Mouse (Mus musculus): ENCODE measurements around the gene Tfap2b. TPM values are rescaled to one million over a fixed set of nuclear protein-coding genes. Genes with fewer than 3 reads are reported as not detected.

The Tfap2b gene
- 6.7 and 19.7 TPM in 2 replicates for polyA plus RNA-seq (2016; fragmentation: Nextera tagmentation; extraction: Ambion mirVana)

DNA sequence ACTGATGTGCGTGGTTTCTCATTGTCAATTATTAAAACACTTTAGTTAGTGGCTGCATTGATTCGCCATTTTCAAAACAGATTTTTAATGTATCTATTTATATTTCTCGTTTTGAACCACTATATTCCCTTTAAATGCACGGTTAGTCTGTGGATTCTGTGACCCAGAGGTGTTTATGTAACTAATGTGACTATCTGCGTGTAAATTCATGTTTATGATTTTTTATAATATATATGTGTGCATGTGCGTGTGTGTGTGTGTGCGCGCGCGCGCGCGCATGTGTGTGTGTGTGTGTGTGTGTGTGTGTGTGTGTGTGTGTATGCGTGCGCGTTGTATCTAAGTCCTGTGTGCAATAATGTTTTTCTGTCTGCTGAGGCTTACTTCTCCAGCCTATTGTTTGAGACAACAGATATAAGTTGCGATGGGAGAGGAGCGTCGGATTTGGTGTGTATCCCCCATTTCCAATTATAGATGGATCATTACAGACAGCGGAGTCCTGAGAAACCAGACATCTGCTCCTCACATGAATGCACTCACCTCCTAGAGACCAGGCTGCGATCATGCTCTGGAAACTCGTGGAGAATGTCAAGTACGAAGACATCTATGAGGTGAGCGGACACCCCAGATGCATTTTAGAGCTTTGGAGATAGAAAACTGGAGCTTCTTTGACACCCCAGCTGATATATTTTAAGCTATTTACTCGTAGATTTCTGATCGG is at the start of gene Tfap2b:
Gene Tfap2b (plus strand): TSS at position 274 of the 718 bp plus-strand sequence.
- peak within 1 kb of the TSS; percentile 81 for H3K27ac ChIP-seq
- peak; percentile 49 for DNase-seq (ENCODE audit: low spot score)

DNA sequence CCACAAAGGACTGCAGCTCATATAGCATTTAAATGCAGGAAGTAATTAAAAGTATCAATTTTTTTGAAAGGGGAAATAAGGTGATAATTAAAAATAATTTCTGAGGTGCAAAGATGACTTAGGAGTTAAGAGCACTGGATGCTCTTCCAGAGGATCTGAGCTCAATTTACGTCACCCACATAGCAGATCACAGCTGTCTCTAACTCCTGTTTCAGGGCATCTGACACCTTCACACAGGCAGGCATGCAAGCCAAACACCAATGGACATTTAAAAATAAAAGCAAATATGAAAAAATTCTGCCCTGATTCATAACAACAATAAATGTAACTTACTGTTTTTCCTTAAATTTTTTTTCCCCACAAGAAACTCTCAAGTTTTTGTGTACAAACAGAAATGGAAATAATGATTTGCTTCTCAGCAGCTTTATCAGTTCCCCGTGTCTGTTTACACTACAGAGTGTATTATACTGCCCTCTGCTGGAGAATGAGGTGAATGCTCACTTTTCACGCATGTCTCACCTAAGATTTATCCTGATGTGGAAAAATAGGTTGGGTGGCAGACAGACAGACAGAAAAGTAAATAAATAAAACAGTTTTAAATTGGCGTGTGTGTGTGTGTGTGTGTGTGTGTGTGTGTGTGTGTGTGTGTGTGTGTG is 29.8 kb upstream of the Tfap2b start:
- no peak overlapping the region for H3K27ac ChIP-seq
- H3K4me3 ChIP-seq, result no peak overlapping the region
- H3K36me3 ChIP-seq, result no peaks in the 10 kb centered on the region
- 8% methylated on average over 4 of the region's 4 CpGs for WGBS
- no peaks in the 10 kb centered on the region for H3K9me3 ChIP-seq (replicated peaks)
- DNase-seq (ENCODE audit: low spot score), result no peak
- no peaks in the 10 kb centered on the region for H3K27me3 ChIP-seq (ENCODE audit: low read depth, poor library complexity, severe bottlenecking)
- H3K4me1 ChIP-seq, result no peaks in the 10 kb centered on the region

More for the DNA sequence above, at the start of gene Tfap2b:
- Histone ChIP-seq H3K9me3 (replicated peaks) (no peaks in the 10 kb centered on the region), H3K27me3 (ENCODE audit: low read depth, poor library complexity, severe bottlenecking) (peaks cover 78% of the 10 kb centered on the region), H3K4me3 (peak within 1 kb of the TSS; percentile 47), H3K36me3 (no peaks in the 10 kb centered on the region), H3K4me1 (peaks cover 3% of the 10 kb centered on the region; the same call in 1 of the 2 replicates)
- WGBS, result 2% methylated on average over 26 of the region's 26 CpGs

DNA sequence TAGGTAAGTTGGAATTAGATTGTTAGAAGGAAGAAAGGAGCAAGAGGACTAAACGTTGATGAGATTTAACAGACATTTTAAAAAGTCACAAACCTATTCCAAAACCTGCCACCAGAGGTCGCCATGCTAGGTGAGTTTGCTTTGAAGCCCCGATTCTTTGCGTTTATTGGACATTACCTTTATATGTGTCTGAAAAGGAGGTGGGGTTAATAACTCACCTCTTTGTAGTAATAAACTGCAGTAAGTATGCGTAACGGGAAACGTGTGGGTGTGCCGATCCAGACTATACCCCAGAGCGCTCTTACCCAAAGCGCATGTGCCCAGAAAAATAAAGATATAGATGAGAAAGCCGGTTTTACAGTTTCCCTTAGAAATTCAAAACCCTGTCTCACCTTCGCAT is 3.1 kb upstream of the Tfap2b start:
- peaks cover 47% of the 10 kb centered on the region for H3K27me3 ChIP-seq (ENCODE audit: low read depth, poor library complexity, severe bottlenecking)
- DNase-seq (ENCODE audit: low spot score), result peak; percentile 73
- H3K36me3 ChIP-seq, result no peaks in the 10 kb centered on the region
- no peak overlapping the region for H3K27ac ChIP-seq
- H3K4me3 ChIP-seq, result peak overlapping the region; percentile 37
- 2% methylated on average over 12 of the region's 12 CpGs for WGBS
- H3K4me1 ChIP-seq, result peaks cover 3% of the 10 kb centered on the region; the same call in 1 of the 2 replicates
- no peaks in the 10 kb centered on the region for H3K9me3 ChIP-seq (replicated peaks)

DNA sequence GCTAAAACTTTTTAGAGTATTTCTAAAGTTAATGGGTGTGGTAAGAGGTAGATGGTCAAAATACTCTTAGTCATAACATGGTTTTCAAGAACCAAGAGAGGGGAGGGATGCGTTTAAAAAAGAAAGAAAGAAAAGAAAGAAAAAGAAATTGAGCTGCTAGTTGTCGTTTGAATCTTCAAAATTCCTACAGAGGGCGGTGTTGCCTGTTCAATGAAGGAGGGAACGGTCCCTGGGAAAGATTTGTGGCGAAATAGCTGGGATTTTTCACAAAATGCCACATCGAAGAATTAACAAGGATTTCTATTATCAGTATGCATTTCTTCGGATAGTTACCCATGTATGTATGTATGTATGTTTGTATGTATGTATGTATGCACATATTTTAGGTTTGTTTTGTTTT is 2.5 kb upstream of the Tfap2b start:
- Histone ChIP-seq H3K9me3 (replicated peaks) (no peaks in the 10 kb centered on the region), H3K27ac (no peak overlapping the region), H3K4me1 (peaks cover 3% of the 10 kb centered on the region; the same call in 1 of the 2 replicates), H3K27me3 (ENCODE audit: low read depth, poor library complexity, severe bottlenecking) (peaks cover 52% of the 10 kb centered on the region), H3K36me3 (no peaks in the 10 kb centered on the region), H3K4me3 (peak overlapping the region; percentile 37)
- 2% methylated on average over 7 of the region's 7 CpGs for WGBS
- peak; percentile 31 for DNase-seq (ENCODE audit: low spot score)

DNA sequence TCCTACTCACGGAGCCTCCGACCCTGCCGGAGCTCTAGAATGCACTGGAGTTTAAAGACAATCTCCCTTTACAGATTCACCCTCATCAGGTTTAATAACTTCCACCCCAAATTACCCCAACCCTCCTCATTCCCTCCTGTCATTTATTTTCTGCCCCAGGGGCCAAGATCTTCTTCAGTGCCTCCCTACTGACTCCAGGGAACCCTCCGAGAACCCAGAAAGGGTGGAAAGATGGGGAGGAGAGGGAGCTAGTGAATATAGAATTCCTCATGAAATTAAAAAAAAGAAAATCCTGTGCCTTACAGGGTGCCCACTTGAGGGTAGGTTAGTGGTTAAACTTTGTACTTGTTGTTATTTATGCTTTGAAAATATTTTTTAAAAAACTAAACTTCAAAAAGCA is 1.1 kb upstream of the Tfap2b start:
- DNase-seq (ENCODE audit: low spot score), result no peak
- 4% methylated on average over 4 of the region's 4 CpGs for WGBS
- no peaks in the 10 kb centered on the region for H3K9me3 ChIP-seq (replicated peaks)
- H3K27ac ChIP-seq, result no peak overlapping the region
- H3K36me3 ChIP-seq, result no peaks in the 10 kb centered on the region
- peaks cover 3% of the 10 kb centered on the region; the same call in 1 of the 2 replicates for H3K4me1 ChIP-seq
- H3K4me3 ChIP-seq, result no peak overlapping the region
- H3K27me3 ChIP-seq (ENCODE audit: low read depth, poor library complexity, severe bottlenecking), result peaks cover 66% of the 10 kb centered on the region

DNA sequence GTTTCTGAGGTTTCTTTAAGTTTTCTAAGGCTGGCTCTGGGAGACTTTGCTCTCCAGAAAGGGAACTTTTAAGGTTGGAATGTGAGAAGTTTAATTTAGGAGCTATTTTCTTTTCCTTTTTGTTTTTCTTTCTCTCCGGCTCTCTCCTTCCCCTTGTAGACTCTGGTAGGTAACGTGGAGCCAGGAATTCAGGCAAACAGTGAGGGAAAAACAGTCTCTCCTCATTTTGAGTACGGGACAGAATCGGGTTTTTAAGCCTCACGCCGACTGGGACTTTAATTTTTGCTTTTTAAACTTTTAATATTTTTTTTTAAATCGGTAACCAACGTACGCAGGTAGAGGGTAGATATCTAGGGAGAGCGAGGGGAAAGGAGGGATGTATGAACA is 638 bp downstream of the Tfap2b start:
- H3K4me1 ChIP-seq, result peaks cover 3% of the 10 kb centered on the region
- peak; percentile 31 for DNase-seq (ENCODE audit: low spot score)
- WGBS, result 2% methylated on average over 10 of the region's 10 CpGs
- no peaks in the 10 kb centered on the region for H3K36me3 ChIP-seq
- peaks cover 84% of the 10 kb centered on the region for H3K27me3 ChIP-seq (ENCODE audit: low read depth, poor library complexity, severe bottlenecking)
- peak overlapping the region; percentile 47 for H3K4me3 ChIP-seq
- H3K27ac ChIP-seq, result peak overlapping the region; percentile 81; the same call in 1 of the 2 replicates
- H3K9me3 ChIP-seq (replicated peaks), result no peaks in the 10 kb centered on the region

DNA sequence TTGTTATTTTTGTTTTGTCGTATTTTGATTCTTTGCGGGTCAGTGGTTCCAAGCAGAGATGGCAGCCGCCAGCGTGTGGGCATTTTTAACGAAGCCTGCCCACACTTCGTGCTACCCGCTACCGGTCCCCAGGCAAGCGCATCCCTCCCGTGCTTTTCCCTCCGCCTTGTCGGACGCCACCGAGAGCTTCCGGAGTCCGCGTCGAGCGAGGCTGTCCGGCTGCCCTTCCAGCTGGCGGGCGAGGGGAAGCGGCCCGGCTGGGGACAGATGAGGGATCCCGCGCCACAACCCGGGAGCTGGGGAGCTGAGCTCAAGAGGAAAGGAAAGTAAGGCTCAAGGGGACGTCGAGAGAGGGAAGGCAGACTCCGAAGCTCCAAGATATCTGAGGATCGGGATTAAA is 1.1 kb downstream of the Tfap2b start:
- peak; percentile 69 for DNase-seq (ENCODE audit: low spot score)
- under 1% methylated on average over 31 of the region's 31 CpGs for WGBS
- Histone ChIP-seq H3K36me3 (no peaks in the 10 kb centered on the region), H3K9me3 (replicated peaks) (no peaks in the 10 kb centered on the region), H3K27ac (peak overlapping the region; percentile 81), H3K4me3 (peak overlapping the region; percentile 47), H3K4me1 (peaks cover 3% of the 10 kb centered on the region), H3K27me3 (ENCODE audit: low read depth, poor library complexity, severe bottlenecking) (peaks cover 88% of the 10 kb centered on the region)

DNA sequence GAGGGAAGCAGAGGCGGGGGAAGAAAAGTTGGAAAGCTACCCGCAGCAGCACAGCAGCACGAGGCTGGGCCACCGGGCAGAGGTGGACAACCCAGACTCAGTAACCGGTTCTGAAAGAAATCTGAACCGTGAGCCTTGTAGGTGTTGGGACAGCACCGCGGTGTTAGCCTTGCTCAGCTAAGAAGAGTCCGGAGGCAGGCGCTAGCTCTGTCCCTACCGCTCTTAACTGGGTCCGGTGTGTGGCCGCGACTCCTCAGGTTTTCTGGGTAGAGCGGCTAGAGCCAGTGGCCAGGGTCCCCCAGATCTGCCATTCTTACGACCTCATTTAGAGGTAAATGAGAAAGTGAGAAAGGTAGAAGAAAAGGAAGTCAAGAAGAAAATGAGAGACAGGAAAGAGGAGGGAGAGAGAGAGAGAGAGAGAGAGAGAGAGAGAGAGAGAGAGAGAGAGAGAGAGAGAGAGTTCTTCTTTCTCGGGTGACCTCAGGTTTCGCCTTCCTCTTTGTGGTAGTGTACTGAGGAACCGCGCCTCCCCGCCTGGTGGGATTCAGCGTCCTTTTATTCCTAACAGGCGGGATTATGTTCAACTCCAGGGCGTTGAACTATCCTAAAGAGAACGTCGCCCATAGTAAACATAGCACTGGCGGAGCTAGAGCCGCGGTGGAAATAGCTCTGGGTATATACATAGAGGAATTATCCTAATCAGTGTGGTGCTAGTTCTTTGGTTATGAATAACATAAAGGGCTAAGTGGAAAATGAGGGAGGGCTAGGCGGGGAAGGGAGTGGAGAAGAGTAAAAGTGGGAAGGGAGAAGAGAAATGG is 1.7 kb downstream of the Tfap2b start:
- H3K4me3 ChIP-seq, result peak overlapping the region; percentile 47
- DNase-seq (ENCODE audit: low spot score), result peak; percentile 61
- WGBS, result under 1% methylated on average over 30 of the region's 30 CpGs
- peaks cover 94% of the 10 kb centered on the region for H3K27me3 ChIP-seq (ENCODE audit: low read depth, poor library complexity, severe bottlenecking)
- no peaks in the 10 kb centered on the region for H3K9me3 ChIP-seq (replicated peaks)
- H3K27ac ChIP-seq, result peak overlapping the region; percentile 81
- no peaks in the 10 kb centered on the region for H3K36me3 ChIP-seq
- H3K4me1 ChIP-seq, result peaks cover 3% of the 10 kb centered on the region

DNA sequence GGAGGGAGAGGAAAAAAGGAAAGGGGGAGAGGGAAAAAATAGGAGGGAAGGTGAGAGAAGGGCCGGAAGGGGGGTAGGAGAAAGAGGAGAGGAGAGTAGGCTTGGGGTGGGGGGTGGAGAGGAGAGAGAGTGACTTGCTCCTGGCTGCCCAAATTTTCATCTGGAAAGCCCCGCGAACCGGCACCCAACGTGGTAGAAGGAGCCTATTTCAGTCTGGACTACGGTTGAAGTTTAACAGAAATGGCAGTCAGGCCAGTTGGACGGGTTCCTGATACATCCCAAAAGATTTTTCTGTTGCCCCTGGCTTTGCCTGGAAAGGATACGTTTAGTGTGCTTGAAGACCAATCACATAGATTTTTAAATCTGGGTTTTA is 2.3 kb downstream of the Tfap2b start:
- Histone ChIP-seq H3K36me3 (no peaks in the 10 kb centered on the region), H3K27me3 (ENCODE audit: low read depth, poor library complexity, severe bottlenecking) (peaks cover 97% of the 10 kb centered on the region), H3K4me3 (peak overlapping the region; percentile 47), H3K9me3 (replicated peaks) (no peaks in the 10 kb centered on the region), H3K27ac (peak overlapping the region; percentile 81), H3K4me1 (peaks cover 3% of the 10 kb centered on the region)
- peak; percentile 37 for DNase-seq (ENCODE audit: low spot score)
- under 1% methylated on average over 8 of the region's 8 CpGs for WGBS

DNA sequence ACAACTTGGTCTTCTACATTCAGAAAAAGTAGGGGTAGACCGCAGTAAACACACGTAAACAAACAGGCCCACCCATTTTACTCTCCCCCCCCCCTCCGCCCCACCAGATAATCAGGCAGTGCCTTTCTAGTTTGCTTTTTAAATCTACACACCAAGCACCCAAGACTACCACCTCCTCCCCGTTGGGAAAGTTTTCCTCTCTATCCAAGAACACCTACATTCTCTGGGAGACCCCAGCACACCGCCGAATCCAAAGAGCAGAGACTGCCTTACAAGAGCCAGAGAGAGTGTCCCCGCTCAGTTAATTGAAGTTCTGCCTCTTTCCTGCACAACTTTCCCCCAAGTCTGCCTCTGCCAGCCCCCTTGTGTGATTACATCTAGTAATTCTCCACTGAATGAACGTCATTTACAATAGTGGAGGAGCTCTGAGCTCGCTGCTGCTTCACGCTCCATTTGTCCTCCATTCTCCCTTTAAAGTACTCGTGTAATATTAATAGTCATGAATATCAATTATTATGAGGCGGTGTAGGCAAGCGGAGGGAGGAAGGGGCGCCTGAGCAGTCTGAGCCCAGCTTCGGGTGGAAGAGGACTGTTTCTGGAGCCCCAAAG is 2.9 kb downstream of the Tfap2b start:
- Histone ChIP-seq H3K27ac (0 out of 2 replicates have a peak overlapping the region, but pooled peaks have one; percentile 30), H3K4me3 (peak overlapping the region; percentile 30), H3K4me1 (peaks cover 3% of the 10 kb centered on the region), H3K9me3 (replicated peaks) (no peaks in the 10 kb centered on the region), H3K36me3 (no peaks in the 10 kb centered on the region), H3K27me3 (ENCODE audit: low read depth, poor library complexity, severe bottlenecking) (peaks cover 100% of the 10 kb centered on the region)
- 1% methylated on average over 15 of the region's 15 CpGs for WGBS
- peak; percentile 57 for DNase-seq (ENCODE audit: low spot score)

DNA sequence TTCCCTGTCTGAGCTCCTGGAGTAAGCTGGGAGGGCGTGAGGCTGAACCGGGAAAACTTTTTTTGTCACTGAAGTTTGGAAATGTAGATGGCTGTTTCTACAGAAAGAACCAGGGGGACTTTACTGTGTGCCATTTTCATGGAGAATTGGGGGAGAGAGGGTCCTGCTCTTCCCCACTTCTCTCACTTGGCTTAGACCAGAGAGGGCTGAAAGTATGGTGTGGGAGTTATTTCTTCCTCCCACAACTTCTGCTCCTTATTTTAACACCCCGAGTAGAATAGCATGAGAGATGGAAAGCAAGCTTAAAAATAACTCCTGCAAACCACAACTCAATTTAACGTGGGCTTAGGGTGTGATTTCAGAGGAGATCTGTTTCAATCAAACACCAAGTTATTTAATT is 4.0 kb downstream of the Tfap2b start:
- peak overlapping the region; percentile 31 for H3K4me3 ChIP-seq
- no peaks in the 10 kb centered on the region for H3K36me3 ChIP-seq
- H3K27ac ChIP-seq, result peak overlapping the region; percentile 61
- DNase-seq (ENCODE audit: low spot score), result peak; percentile 37
- H3K9me3 ChIP-seq (replicated peaks), result no peaks in the 10 kb centered on the region
- peaks cover 12% of the 10 kb centered on the region for H3K4me1 ChIP-seq
- H3K27me3 ChIP-seq (ENCODE audit: low read depth, poor library complexity, severe bottlenecking), result peaks cover 100% of the 10 kb centered on the region
- WGBS, result 0% methylated on average over 4 of the region's 4 CpGs

DNA sequence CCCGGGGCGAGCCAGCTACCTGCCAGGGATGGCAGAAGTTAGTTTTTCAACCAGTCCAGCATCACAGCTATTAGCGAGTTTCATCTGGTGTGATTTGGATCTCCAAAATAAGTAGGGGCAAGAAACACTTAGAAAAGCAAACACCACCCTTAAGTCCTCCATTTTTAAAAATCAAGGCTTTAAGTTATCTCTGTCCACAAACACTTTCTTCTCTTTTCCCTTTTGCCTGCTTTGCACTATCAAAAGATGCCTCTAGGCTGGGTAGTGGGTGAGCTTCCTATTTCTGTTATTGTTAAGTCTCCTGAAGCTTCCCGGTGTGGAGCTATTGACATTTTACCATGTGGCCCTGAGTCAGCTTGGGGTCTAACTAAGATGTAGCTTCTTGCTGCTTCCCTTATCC is 4.5 kb downstream of the Tfap2b start:
- no peak for DNase-seq (ENCODE audit: low spot score)
- Histone ChIP-seq H3K9me3 (replicated peaks) (no peaks in the 10 kb centered on the region), H3K4me3 (peak overlapping the region; percentile 31), H3K36me3 (no peaks in the 10 kb centered on the region), H3K27ac (peak overlapping the region; percentile 61; the same call in 1 of the 2 replicates), H3K4me1 (peaks cover 14% of the 10 kb centered on the region), H3K27me3 (ENCODE audit: low read depth, poor library complexity, severe bottlenecking) (peaks cover 100% of the 10 kb centered on the region)
- WGBS, result 0% methylated on average over 4 of the region's 4 CpGs
